Mouse (Mus musculus) heart, postnatal 10 days (tissue): Measurements from ENCODE around the gene Btbd16. TPM values are rescaled to one million over a fixed set of nuclear protein-coding genes. Genes with fewer than 3 reads are reported as not detected.

Experiments used
- DNase-seq, 2 experiments: peaks; one replicate each; pipeline ENCODE4 v3.0.0; 2021
- intact Hi-C: fragments of 180-260 bp; cut with DNase I; formaldehyde crosslinking; loops from one replicate; pipeline ENCODE4 v1.15.1; 2025
- total RNA-seq, 2 experiments: library from RNA; stranded (reverse); gene quantifications; 2 replicates each; pipeline ENCODE4 v1.2.3; 2021

Gene Btbd16
- total RNA-seq, 2 experiments from 2014 or later = 0.22 TPM; not detected in 1

GRCm38 (mm10) chr7:130854684-130855292 is 80.9 kb downstream of the Btbd16 start:
- DNase-seq = no peak
- intact Hi-C loops = no loop called here

DNA sequence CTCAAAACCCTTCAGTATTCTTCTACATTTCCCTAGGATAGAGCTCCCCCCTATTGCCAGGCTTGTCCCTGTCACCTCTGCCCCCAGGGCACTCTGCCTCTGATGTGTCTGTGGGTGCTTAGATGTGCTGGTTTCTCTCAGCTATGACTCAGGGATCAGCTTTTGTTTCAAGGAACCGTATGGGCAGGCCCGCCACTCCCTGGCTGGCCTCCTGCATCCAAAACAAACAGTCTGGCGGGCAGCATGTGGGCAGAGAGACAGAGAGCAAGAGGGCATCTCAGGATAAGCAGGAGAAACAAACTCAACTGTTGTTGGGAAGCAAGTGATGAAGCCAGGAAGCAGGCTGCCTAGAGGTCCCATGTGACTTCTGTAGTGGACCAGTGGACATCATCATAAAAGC is 81.8 kb downstream of the Btbd16 start:
- peak; percentile 67 to 73 for DNase-seq
- intact Hi-C loops = no loop called here

DNA sequence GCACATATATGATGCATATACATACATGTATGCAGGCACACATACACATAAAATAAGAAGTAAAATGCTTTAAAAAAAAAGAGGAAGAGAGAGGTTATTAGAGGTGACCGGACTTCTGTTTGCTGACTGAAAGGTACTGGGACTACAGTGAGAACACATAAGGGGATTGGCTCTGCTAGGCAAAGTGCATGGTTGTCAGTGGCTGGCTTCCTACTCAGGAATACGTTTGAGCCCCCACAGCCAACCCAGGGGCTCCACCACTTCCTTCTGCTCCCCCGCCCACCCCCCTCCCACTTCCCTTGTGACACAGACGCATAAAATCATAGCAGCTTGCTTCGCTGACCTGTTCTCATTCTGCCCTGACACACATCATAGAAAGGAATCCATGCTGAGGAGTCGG is 84.1 kb downstream of the Btbd16 start:
- intact Hi-C loops = no loop called here
- DNase-seq = no peak

DNA sequence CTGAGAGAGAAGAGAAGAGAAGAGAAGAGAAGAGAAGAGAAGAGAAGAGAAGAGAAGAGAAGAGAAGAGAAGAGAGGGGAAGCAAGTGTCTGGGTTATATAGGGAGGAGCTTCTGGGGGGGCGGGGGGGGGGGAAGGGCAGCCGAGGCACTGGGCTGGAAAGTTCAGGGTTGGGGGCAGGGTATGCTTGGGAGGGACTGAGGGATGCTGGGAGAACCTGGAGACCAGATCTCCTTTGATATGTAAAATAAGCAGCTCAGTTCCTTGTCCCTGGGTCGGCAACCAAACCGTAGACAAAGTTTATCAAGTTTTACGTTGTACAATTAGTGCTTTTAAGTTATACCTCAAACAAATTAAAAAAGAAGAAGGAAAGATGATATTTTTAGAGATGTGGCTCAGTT is 86.1 kb downstream of the Btbd16 start:
- intact Hi-C loops = no loop called here

DNA sequence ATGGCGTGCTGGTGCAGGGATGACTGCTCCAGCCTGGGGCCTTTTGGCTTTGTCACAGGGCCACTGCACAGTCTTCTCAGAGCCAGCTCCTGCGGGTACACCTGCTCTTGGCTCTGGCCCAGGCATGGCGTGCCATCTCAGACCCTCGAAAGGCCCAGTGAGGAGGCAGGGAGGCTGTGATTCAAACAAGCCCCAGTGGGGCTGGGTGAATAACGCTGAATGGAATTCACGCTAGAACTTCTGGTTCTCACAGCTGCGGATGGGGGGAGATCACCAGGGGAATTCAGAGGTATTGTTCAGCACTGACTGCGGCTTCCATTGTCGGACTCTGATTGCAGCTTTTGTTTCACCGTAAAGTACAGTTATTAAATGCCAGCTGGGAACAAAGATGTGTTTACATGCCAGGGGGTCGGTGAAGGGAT is 86.9 kb downstream of the Btbd16 start:
- peak in 1 of 2 experiments; percentile 46 for DNase-seq
- intact Hi-C loops = no loop called here

More for the DNA sequence above, 86.1 kb downstream of the Btbd16 start:
- no peak for DNase-seq

DNA sequence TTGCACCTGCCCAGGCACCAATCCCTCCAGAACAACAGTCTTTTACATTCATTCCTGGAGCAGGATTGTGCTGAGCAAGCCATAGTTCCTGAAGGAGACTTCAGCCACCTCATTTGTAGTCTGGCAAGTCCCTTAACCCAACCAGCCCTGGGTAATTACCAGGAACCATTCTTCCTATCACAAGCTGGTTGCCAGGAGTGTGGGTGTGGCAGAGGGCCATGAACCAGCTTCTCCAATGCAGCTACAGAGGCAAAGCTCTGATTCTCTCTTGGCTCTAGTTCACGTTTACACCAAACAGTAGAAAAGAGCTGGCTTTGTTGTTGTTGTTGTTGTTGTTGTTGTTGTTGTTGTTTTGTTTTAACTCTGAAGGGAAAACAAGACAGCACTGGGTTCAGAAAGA is 88.6 kb downstream of the Btbd16 start:
- DNase-seq = peak in 1 of 2 experiments; percentile 33
- intact Hi-C loops = no loop called here

GRCm38 (mm10) chr7:130864711-130865110 is 90.8 kb downstream of the Btbd16 start:
- DNase-seq = no peak
- intact Hi-C loops = loop anchor here (5.0 kb wide), 1 partner anchor 37 kb away; no protein-coding TSS in a partner anchor

- peak; percentile 97 to 98 for DNase-seq
- intact Hi-C loops = loop anchor here (5.0 kb wide), 1 partner anchor 39 kb away; no protein-coding TSS in a partner anchor
Measured at GRCm38 (mm10) chr7:130865613-130866591, 92.0 kb downstream of the Btbd16 start, which contains the start of gene Plekha1. Plekha1 (plus strand) TSS chr7:130865756.

- DNase-seq = peak; percentile 18 to 26
- intact Hi-C loops = loop anchor here (5.0 kb wide), 1 partner anchor 39 kb away; no protein-coding TSS in a partner anchor
Measured at GRCm38 (mm10) chr7:130866640-130867039, 92.8 kb downstream of the Btbd16 start.

GRCm38 (mm10) chr7:130867256-130867655 is 93.4 kb downstream of the Btbd16 start:
- intact Hi-C loops = loop anchor here (5.0 kb wide), 1 partner anchor 40 kb away; no protein-coding TSS in a partner anchor

More at GRCm38 (mm10) chr7:130867256-130867655, 93.4 kb downstream of the Btbd16 start:
- DNase-seq = peak in 1 of 2 experiments; percentile 20

Other genes with a start within 250 kb of the Btbd16 start
- 10 to 100 TPM; 55.1 to 56.4 TPM for gene Nsmce4a, start 201.0 kb upstream of the Btbd16 start, total RNA-seq
- 100 to 1,000 TPM; 208 to 286 TPM for gene Tacc2, start 196.6 kb upstream of the Btbd16 start, total RNA-seq
- 10 to 100 TPM; 60.5 to 68.1 TPM for gene Plekha1, start 91.7 kb downstream of the Btbd16 start, total RNA-seq
- 100 to 1,000 TPM; 176 to 209 TPM for gene Htra1, start 162.0 kb downstream of the Btbd16 start, total RNA-seq